Mouse (Mus musculus) liver, adult 2 months (tissue): ENCODE measurements around the gene Arl15.

Experiments used
- CTCF ChIP-seq: fragments of 200-500 bp; IDR thresholded peaks from 2 replicates; pipeline ENCODE4 v1.5.1; 2011; ENCODE audit warnings: low read depth, low read length, control low read depth
- POLR2A ChIP-seq: fragments of 200-500 bp; IDR thresholded peaks from 2 replicates; pipeline ENCODE4 v1.6.1; 2011; ENCODE audit warnings: low read length, control low read depth; ENCODE audit not compliant: insufficient read depth; ENCODE audit errors: extremely low read depth

GRCm38 (mm10) chr13:113889140-113890055 is 95.1 kb downstream of the Arl15 start:
- no peak for TF ChIP-seq CTCF
- TF ChIP-seq POLR2A, result no peak
